Mouse (Mus musculus) olfactory bulb, adult 2 months (tissue): Measurements from ENCODE around the gene Ninl.

Experiments
- CTCF ChIP-seq: fragments of 200-500 bp; IDR thresholded peaks from 2 replicates; pipeline ENCODE4 v1.5.1; 2012; ENCODE audit warnings: low read depth, mild to moderate bottlenecking, low read length, moderate library complexity; ENCODE audit not compliant: insufficient read depth
- POLR2A ChIP-seq: fragments of 200-500 bp; IDR thresholded peaks from 2 replicates; pipeline ENCODE4 v1.6.1; 2012; ENCODE audit warnings: mild to moderate bottlenecking, low read depth, low read length, moderate library complexity; ENCODE audit not compliant: insufficient read depth

GRCm38 (mm10) chr2:151001619-151002175, 37.5 kb downstream of the Ninl start:
- TF ChIP-seq POLR2A (no peak), CTCF (no peak)
